Mouse (Mus musculus): Measurements from ENCODE around the gene Slc2a12. TPM values are rescaled to one million over a fixed set of nuclear protein-coding genes. Genes with fewer than 3 reads are reported as not detected.

Slc2a12 gene
- polyA plus RNA-seq, 1 experiment, result 0.02 TPM

- DNase-seq (ENCODE audit: low read depth in 1 of 2, low spot score in 2 of 2), result no peak
- Histone ChIP-seq H3K4me1 (ENCODE audit: control insufficient read depth, insufficient read depth, insufficient read length) (peaks cover 5% of the 10 kb centered on the region; the same call in 1 of the 2 replicates), H3K36me3 (ENCODE audit: control insufficient read depth, insufficient read depth, low read length) (no peaks in the 10 kb centered on the region), H3K27me3 (ENCODE audit: control insufficient read depth, insufficient read depth, low read length) (no peaks in the 10 kb centered on the region), H3K27ac (ENCODE audit: insufficient read depth, low read length) (no peak overlapping the region), H3K4me3 (ENCODE audit: extremely low read depth, insufficient read depth, insufficient read length) (no peak overlapping the region)
- TF ChIP-seq POLR2A (IDR thresholded peaks at IDR 0.05; ENCODE audit: low read depth, low read length) (no peak), CTCF (IDR thresholded peaks at IDR 0.05; ENCODE audit: extremely low read depth, insufficient read depth, insufficient read length, insufficient replicate concordance) (no peak)
- WGBS, result 81% methylated on average over 1 of the region's 1 CpGs
These were observed 83.4 kb downstream of the Slc2a12 start for GRCm38 (mm10) chr10:22728257-22728656.

- Histone ChIP-seq H3K4me1 (ENCODE audit: control insufficient read depth, insufficient read depth, insufficient read length) (peaks cover 5% of the 10 kb centered on the region; the same call in 1 of the 2 replicates), H3K27ac (ENCODE audit: insufficient read depth, low read length) (peak overlapping the region; percentile 86; the same call in 1 of the 2 replicates), H3K27me3 (ENCODE audit: control insufficient read depth, insufficient read depth, low read length) (no peaks in the 10 kb centered on the region), H3K36me3 (ENCODE audit: control insufficient read depth, insufficient read depth, low read length) (no peaks in the 10 kb centered on the region), H3K4me3 (ENCODE audit: extremely low read depth, insufficient read depth, insufficient read length) (peak overlapping the region; percentile 85)
- DNase-seq (ENCODE audit: low read depth in 1 of 2, low spot score in 2 of 2), result peak in 1 of 2 experiments; percentile 13
- WGBS, result 1% methylated on average over 36 of the region's 39 CpGs
- TF ChIP-seq CTCF (IDR thresholded peaks at IDR 0.05; ENCODE audit: extremely low read depth, insufficient read depth, insufficient read length, insufficient replicate concordance) (no peak), POLR2A (IDR thresholded peaks at IDR 0.05; ENCODE audit: low read depth, low read length) (no peak)
These were observed 85.6 kb downstream of the Slc2a12 start for GRCm38 (mm10) chr10:22730266-22730991.

GRCm38 (mm10) chr10:22730992-22731271, 86.1 kb downstream of the Slc2a12 start:
- Histone ChIP-seq H3K27ac (ENCODE audit: insufficient read depth, low read length) (peak overlapping the region; percentile 86), H3K27me3 (ENCODE audit: control insufficient read depth, insufficient read depth, low read length) (no peaks in the 10 kb centered on the region), H3K36me3 (ENCODE audit: control insufficient read depth, insufficient read depth, low read length) (no peaks in the 10 kb centered on the region), H3K4me3 (ENCODE audit: extremely low read depth, insufficient read depth, insufficient read length) (peak overlapping the region; percentile 85), H3K4me1 (ENCODE audit: control insufficient read depth, insufficient read depth, insufficient read length) (peaks cover 5% of the 10 kb centered on the region; the same call in 1 of the 2 replicates)
- no peak for TF ChIP-seq POLR2A (IDR thresholded peaks at IDR 0.05; ENCODE audit: low read depth, low read length)
- TF ChIP-seq CTCF (IDR thresholded peaks at IDR 0.05; ENCODE audit: extremely low read depth, insufficient read depth, insufficient read length, insufficient replicate concordance), result no peak
- under 1% methylated on average over 33 of the region's 33 CpGs for WGBS
- no peak for DNase-seq (ENCODE audit: low read depth in 1 of 2, low spot score in 2 of 2)

GRCm38 (mm10) chr10:22731272-22732093, 86.7 kb downstream of the Slc2a12 start, which contains the start of gene Tbpl1:
TSS of gene Tbpl1 (minus strand) at chr10:22731938.
- Histone ChIP-seq H3K27me3 (ENCODE audit: control insufficient read depth, insufficient read depth, low read length) (no peaks in the 10 kb centered on the region), H3K4me3 (ENCODE audit: extremely low read depth, insufficient read depth, insufficient read length) (peak within 1 kb of the TSS; percentile 85), H3K36me3 (ENCODE audit: control insufficient read depth, insufficient read depth, low read length) (no peaks in the 10 kb centered on the region), H3K27ac (ENCODE audit: insufficient read depth, low read length) (peak within 1 kb of the TSS; percentile 90), H3K4me1 (ENCODE audit: control insufficient read depth, insufficient read depth, insufficient read length) (peaks cover 5% of the 10 kb centered on the region; the same call in 1 of the 2 replicates)
- TF ChIP-seq CTCF (IDR thresholded peaks at IDR 0.05; ENCODE audit: extremely low read depth, insufficient read depth, insufficient read length, insufficient replicate concordance) (no peak), POLR2A (IDR thresholded peaks at IDR 0.05; ENCODE audit: low read depth, low read length) (peak; percentile 81)
- WGBS, result under 1% methylated on average over 76 of the region's 77 CpGs
- peak; percentile 90 to 96 for DNase-seq (ENCODE audit: low read depth in 1 of 2, low spot score in 2 of 2)

GRCm38 (mm10) chr10:22732181-22732580, 87.4 kb downstream of the Slc2a12 start:
- H3K4me1 ChIP-seq (ENCODE audit: control insufficient read depth, insufficient read depth, insufficient read length), result peaks cover 5% of the 10 kb centered on the region; the same call in 1 of the 2 replicates
- DNase-seq (ENCODE audit: low read depth in 1 of 2, low spot score in 2 of 2), result peak in 1 of 2 experiments; percentile 9
- H3K4me3 ChIP-seq (ENCODE audit: extremely low read depth, insufficient read depth, insufficient read length), result peak overlapping the region; percentile 85
- 10% methylated on average over 10 of the region's 10 CpGs for WGBS
- H3K27me3 ChIP-seq (ENCODE audit: control insufficient read depth, insufficient read depth, low read length), result no peaks in the 10 kb centered on the region
- no peak for TF ChIP-seq CTCF (IDR thresholded peaks at IDR 0.05; ENCODE audit: extremely low read depth, insufficient read depth, insufficient read length, insufficient replicate concordance)
- no peak for TF ChIP-seq POLR2A (IDR thresholded peaks at IDR 0.05; ENCODE audit: low read depth, low read length)
- no peaks in the 10 kb centered on the region for H3K36me3 ChIP-seq (ENCODE audit: control insufficient read depth, insufficient read depth, low read length)
- H3K27ac ChIP-seq (ENCODE audit: insufficient read depth, low read length), result peak overlapping the region; percentile 90

GRCm38 (mm10) chr10:22745922-22746321, 101.1 kb downstream of the Slc2a12 start:
- WGBS, result 84% methylated on average over 7 of the region's 7 CpGs
- no peak for TF ChIP-seq POLR2A (IDR thresholded peaks at IDR 0.05; ENCODE audit: low read depth, low read length)
- TF ChIP-seq CTCF (IDR thresholded peaks at IDR 0.05; ENCODE audit: extremely low read depth, insufficient read depth, insufficient read length, insufficient replicate concordance), result no peak
- Histone ChIP-seq H3K4me1 (ENCODE audit: control insufficient read depth, insufficient read depth, insufficient read length) (no peaks in the 10 kb centered on the region), H3K27me3 (ENCODE audit: control insufficient read depth, insufficient read depth, low read length) (no peaks in the 10 kb centered on the region; the same call in 1 of the 2 replicates), H3K36me3 (ENCODE audit: control insufficient read depth, insufficient read depth, low read length) (no peaks in the 10 kb centered on the region), H3K27ac (ENCODE audit: insufficient read depth, low read length) (no peak overlapping the region), H3K4me3 (ENCODE audit: extremely low read depth, insufficient read depth, insufficient read length) (no peak overlapping the region)
- no peak for DNase-seq (ENCODE audit: low read depth in 1 of 2, low spot score in 2 of 2)

Measured in spleen, adult 2 months (tissue).